Mouse (Mus musculus): ENCODE data around the gene Wwc2. TPM values are rescaled to one million over a fixed set of nuclear protein-coding genes. Genes with fewer than 3 reads are reported as not detected.

The Wwc2 gene
- polyA plus RNA-seq, 1 experiment from 2014 or later = 10.1 TPM

DNA sequence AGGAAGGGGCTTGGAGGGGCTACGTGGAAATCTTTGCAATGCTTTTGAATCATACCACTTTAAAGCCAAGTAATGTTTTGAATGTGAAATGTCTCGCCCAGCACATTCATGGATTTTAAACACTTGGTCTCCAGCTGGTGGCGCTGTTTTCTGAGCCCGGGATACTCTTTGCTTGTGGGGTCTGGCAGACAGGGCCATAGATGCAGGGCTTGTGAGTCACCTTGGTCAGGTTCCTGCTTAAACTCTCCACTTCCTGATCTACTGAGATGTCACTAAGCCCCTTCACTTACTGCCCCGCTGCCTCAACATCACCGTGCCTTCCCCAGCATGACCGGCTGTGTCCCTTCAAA lies 180.1 kb downstream of the Wwc2 start:
- 83% methylated on average over 7 of the region's 7 CpGs for WGBS
- Histone ChIP-seq H3K27ac (ENCODE audit: low read depth, low read length) (no peak overlapping the region), H3K4me2 (ENCODE audit: low read depth) (no peak overlapping the region), H3K27me3 (ENCODE audit: control insufficient read depth, insufficient read depth, low read length) (no peaks in the 10 kb centered on the region), H3K36me3 (ENCODE audit: control insufficient read depth, insufficient read depth, low read length) (no peaks in the 10 kb centered on the region), H3K4me1 (ENCODE audit: control insufficient read depth, insufficient read depth, low read length) (no peaks in the 10 kb centered on the region), H3K4me3 (ENCODE audit: low read depth, low read length) (no peak overlapping the region), H3K9ac (ENCODE audit: low read length) (no peak overlapping the region), H3K9me3 (ENCODE audit: control insufficient read depth, low read length) (no peaks in the 10 kb centered on the region)
- ATAC-seq (ENCODE audit: insufficient read depth, low FRiP score, low TSS enrichment) (no peak), DNase-seq (ENCODE audit: low spot score) (no peak)

DNA sequence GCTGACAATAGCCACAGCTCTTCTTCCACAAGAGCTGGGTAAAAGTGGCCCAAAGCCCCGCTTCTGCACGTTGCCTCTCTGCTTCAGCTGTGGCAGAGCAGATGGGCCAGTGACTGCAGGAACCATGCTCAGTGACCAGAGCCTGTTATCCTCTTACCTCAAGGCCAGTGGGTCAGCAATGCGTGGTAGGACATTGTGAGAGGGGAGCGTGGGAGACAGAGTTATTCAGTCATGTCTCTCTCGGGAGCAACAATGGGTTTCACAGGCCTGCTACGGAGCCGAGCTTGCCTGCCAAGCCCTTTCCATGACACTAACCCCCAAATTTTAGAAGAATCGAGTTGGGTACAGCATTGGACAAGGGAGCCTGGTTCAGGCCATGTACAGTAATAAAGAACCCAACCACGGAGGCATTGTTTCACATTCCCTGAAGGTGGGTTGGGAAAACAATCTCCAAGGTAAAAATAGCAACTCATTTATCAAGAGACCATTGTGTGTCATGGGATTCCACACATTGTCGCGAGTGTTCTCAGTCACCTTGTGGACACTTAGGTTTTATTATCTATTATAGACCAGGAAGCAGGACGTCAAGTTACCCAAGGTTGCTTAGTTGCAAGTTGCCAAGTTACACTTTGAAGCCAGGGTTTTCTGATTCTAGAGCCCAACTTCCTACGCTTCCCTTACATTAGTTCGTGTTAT lies 180.6 kb downstream of the Wwc2 start:
- Histone ChIP-seq H3K27ac (ENCODE audit: low read depth, low read length) (no peak overlapping the region), H3K9ac (ENCODE audit: low read length) (no peak overlapping the region), H3K27me3 (ENCODE audit: control insufficient read depth, insufficient read depth, low read length) (no peaks in the 10 kb centered on the region), H3K4me1 (ENCODE audit: control insufficient read depth, insufficient read depth, low read length) (no peaks in the 10 kb centered on the region), H3K9me3 (ENCODE audit: control insufficient read depth, low read length) (no peaks in the 10 kb centered on the region), H3K36me3 (ENCODE audit: control insufficient read depth, insufficient read depth, low read length) (no peaks in the 10 kb centered on the region), H3K4me2 (ENCODE audit: low read depth) (no peak overlapping the region), H3K4me3 (ENCODE audit: low read depth, low read length) (no peak overlapping the region)
- 81% methylated on average over 14 of the region's 14 CpGs for WGBS
- no peak for ATAC-seq (ENCODE audit: insufficient read depth, low FRiP score, low TSS enrichment)
- DNase-seq (ENCODE audit: low spot score) = no peak

DNA sequence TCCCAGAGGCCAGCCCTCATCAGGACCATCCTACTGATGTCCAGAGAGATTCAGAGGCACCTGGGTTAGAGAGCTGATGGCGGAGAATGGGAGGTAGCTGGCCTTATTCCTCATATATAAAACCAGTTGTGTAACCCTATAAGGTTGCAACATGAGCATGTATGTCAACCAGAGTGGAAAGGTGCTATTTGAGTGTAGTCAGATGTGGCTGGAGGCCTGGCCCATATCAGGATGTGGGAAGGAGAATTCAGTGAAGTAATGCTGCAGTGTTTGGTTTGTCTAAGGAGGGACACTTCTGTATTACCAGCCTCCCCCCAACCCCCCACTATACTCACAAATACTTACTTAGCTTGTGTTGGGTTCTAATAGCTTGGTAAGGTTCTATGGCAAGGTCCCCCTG lies 186.5 kb downstream of the Wwc2 start:
- Histone ChIP-seq H3K4me1 (ENCODE audit: control insufficient read depth, insufficient read depth, low read length) (no peaks in the 10 kb centered on the region), H3K4me3 (ENCODE audit: low read depth, low read length) (no peak overlapping the region), H3K4me2 (ENCODE audit: low read depth) (no peak overlapping the region), H3K9ac (ENCODE audit: low read length) (no peak overlapping the region), H3K27ac (ENCODE audit: low read depth, low read length) (no peak overlapping the region), H3K27me3 (ENCODE audit: control insufficient read depth, insufficient read depth, low read length) (no peaks in the 10 kb centered on the region), H3K9me3 (ENCODE audit: control insufficient read depth, low read length) (no peaks in the 10 kb centered on the region), H3K36me3 (ENCODE audit: control insufficient read depth, insufficient read depth, low read length) (no peaks in the 10 kb centered on the region)
- no peak for ATAC-seq (ENCODE audit: insufficient read depth, low FRiP score, low TSS enrichment)
- WGBS = 97% methylated on average over 1 of the region's 1 CpGs
- no peak for DNase-seq (ENCODE audit: low spot score)

DNA sequence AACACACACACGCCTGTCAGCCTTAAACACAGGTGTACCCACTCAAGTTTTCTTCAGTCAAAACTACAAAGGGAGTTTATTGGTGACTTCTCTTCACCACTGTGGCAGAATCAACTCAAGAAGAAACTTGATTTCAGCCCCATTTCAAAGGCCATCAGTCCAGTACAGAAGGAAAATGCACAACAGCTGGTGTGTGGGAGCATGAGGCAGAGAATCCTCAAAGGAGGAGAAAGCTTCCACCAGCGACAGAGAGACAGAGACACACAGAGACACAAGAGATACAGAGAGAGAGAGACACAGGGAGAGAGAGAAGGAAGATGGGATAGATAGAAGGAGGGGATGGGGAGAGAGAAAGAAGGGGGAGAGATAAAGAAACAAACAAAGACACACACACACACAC lies 188.4 kb downstream of the Wwc2 start:
- H3K27me3 ChIP-seq (ENCODE audit: control insufficient read depth, insufficient read depth, low read length) = no peaks in the 10 kb centered on the region

DNA sequence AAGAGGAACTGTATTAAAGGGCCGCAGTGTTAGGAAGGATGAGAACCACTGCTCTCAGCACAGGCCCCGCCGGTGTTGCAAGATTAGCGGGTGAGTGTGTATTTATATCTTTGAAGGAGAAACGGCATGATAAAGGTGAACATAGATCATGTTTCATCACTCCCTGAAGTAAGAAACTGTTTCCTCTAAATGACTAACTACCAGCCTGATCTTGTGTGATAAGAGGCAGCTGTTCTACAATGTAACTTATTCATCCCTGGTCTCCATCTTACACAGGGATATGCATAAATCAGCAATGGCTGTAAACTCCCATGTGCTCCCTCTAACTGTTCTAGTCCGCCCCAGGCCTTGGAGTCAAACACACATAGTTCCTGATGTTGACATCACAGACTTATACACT lies 191.3 kb downstream of the Wwc2 start:
- ATAC-seq (ENCODE audit: insufficient read depth, low FRiP score, low TSS enrichment) (no peak), DNase-seq (ENCODE audit: low spot score) (no peak)

More for the DNA sequence above, 188.4 kb downstream of the Wwc2 start:
- H3K9me3 ChIP-seq (ENCODE audit: control insufficient read depth, low read length) = no peaks in the 10 kb centered on the region
- ATAC-seq (ENCODE audit: insufficient read depth, low FRiP score, low TSS enrichment) (no peak), DNase-seq (ENCODE audit: low spot score) (no peak)
- H3K4me2 ChIP-seq (ENCODE audit: low read depth) = no peak overlapping the region
- no peaks in the 10 kb centered on the region for H3K36me3 ChIP-seq (ENCODE audit: control insufficient read depth, insufficient read depth, low read length)
- 85% methylated on average over 2 of the region's 2 CpGs for WGBS
- no peaks in the 10 kb centered on the region for H3K4me1 ChIP-seq (ENCODE audit: control insufficient read depth, insufficient read depth, low read length)
- H3K27ac ChIP-seq (ENCODE audit: low read depth, low read length) = no peak overlapping the region
- H3K9ac ChIP-seq (ENCODE audit: low read length) = no peak overlapping the region
- H3K4me3 ChIP-seq (ENCODE audit: low read depth, low read length) = no peak overlapping the region

DNA sequence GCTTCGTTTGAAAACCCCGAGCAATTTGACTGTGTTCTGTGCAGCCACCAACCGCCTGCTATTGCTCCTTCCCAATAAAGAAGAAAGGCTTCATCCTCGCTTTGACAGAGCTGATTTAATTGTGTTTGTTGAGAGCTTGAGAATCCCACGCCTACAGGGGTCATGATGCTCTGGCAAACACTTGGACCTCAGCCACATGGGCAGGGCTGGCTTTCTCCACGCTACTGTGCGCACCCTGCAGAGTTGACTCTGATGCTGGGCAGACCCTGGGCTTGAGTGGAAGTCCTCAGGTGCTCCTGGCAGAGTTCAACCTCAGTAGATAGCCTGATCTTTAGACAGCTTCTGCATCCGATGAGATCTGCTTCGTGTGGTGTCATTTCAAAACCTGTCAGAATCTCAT lies 198.7 kb downstream of the Wwc2 start:
- H3K9ac ChIP-seq (ENCODE audit: low read length) = no peak overlapping the region
- H3K4me3 ChIP-seq (ENCODE audit: low read depth, low read length) = no peak overlapping the region
- no peak for ATAC-seq (ENCODE audit: insufficient read depth, low FRiP score, low TSS enrichment)
- 0 out of 2 replicates have a peak, but pooled peaks cover 3% of the 10 kb centered on the region for H3K9me3 ChIP-seq (ENCODE audit: control insufficient read depth, low read length)
- no peak overlapping the region for H3K4me2 ChIP-seq (ENCODE audit: low read depth)
- peaks cover 4% of the 10 kb centered on the region for H3K4me1 ChIP-seq (ENCODE audit: control insufficient read depth, insufficient read depth, low read length)
- WGBS = 78% methylated on average over 9 of the region's 9 CpGs
- no peaks in the 10 kb centered on the region for H3K27me3 ChIP-seq (ENCODE audit: control insufficient read depth, insufficient read depth, low read length)
- H3K36me3 ChIP-seq (ENCODE audit: control insufficient read depth, insufficient read depth, low read length) = no peaks in the 10 kb centered on the region
- H3K27ac ChIP-seq (ENCODE audit: low read depth, low read length) = no peak overlapping the region
- no peak for DNase-seq (ENCODE audit: low spot score)

More for the DNA sequence above, 191.3 kb downstream of the Wwc2 start:
- H3K36me3 ChIP-seq (ENCODE audit: control insufficient read depth, insufficient read depth, low read length) = no peaks in the 10 kb centered on the region
- H3K9ac ChIP-seq (ENCODE audit: low read length) = no peak overlapping the region
- no peak overlapping the region for H3K27ac ChIP-seq (ENCODE audit: low read depth, low read length)
- no peaks in the 10 kb centered on the region for H3K9me3 ChIP-seq (ENCODE audit: control insufficient read depth, low read length)
- H3K27me3 ChIP-seq (ENCODE audit: control insufficient read depth, insufficient read depth, low read length) = no peaks in the 10 kb centered on the region
- no peaks in the 10 kb centered on the region for H3K4me1 ChIP-seq (ENCODE audit: control insufficient read depth, insufficient read depth, low read length)
- 80% methylated on average over 6 of the region's 6 CpGs for WGBS
- no peak overlapping the region for H3K4me3 ChIP-seq (ENCODE audit: low read depth, low read length)
- H3K4me2 ChIP-seq (ENCODE audit: low read depth) = no peak overlapping the region

DNA sequence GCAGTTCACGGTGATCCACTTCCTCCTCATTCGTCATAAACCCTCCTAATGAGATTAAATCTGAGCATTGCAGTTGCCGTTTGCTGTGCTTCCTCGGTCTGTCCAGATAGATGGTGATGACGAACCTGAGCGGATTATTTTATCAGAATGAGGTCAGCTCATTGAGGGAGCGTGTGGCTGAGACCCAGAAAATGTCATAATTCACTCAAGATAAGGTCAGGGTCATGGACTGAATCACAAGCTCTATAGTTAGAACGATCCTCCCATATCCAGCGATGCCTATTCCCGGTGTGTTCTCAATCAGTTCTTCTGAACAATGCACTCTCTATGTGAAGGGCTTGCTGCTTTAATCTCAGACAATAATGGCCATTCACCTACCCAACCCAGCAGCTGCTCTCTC lies 203.0 kb downstream of the Wwc2 start:
- Histone ChIP-seq H3K4me2 (ENCODE audit: low read depth) (0 out of 2 replicates have a peak overlapping the region, but pooled peaks have one; percentile 9), H3K9ac (ENCODE audit: low read length) (no peak overlapping the region), H3K27ac (ENCODE audit: low read depth, low read length) (no peak overlapping the region), H3K4me3 (ENCODE audit: low read depth, low read length) (no peak overlapping the region), H3K9me3 (ENCODE audit: control insufficient read depth, low read length) (no peaks in the 10 kb centered on the region), H3K27me3 (ENCODE audit: control insufficient read depth, insufficient read depth, low read length) (no peaks in the 10 kb centered on the region), H3K4me1 (ENCODE audit: control insufficient read depth, insufficient read depth, low read length) (peaks cover 4% of the 10 kb centered on the region), H3K36me3 (ENCODE audit: control insufficient read depth, insufficient read depth, low read length) (no peaks in the 10 kb centered on the region)
- 36% methylated on average over 10 of the region's 10 CpGs for WGBS
- ATAC-seq (ENCODE audit: insufficient read depth, low FRiP score, low TSS enrichment) (peak; percentile 50; the same call in 1 of the 2 replicates), DNase-seq (ENCODE audit: low spot score) (no peak)

DNA sequence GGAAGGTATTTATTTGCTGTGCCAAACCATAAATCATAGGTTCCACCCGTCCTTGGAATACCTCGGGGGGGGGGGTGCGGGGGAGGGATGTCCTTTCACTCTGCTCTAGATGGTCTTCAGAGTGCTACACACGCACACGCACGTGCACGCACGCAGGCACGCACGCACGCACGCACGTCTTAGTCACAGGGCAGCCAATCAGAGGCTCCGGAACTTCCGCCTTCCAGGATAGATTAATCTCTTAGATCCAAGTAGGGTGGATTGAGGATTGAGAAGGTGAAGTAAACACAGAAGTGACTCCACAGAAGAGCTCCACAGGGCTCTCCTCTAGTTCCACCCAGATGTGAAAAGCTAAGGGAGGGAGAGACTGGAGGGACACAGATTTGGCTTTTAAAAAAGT lies 204.4 kb downstream of the Wwc2 start:
- WGBS = 93% methylated on average over 15 of the region's 15 CpGs
- H3K9me3 ChIP-seq (ENCODE audit: control insufficient read depth, low read length) = no peaks in the 10 kb centered on the region
- no peaks in the 10 kb centered on the region for H3K27me3 ChIP-seq (ENCODE audit: control insufficient read depth, insufficient read depth, low read length)
- no peak overlapping the region for H3K4me2 ChIP-seq (ENCODE audit: low read depth)
- H3K4me1 ChIP-seq (ENCODE audit: control insufficient read depth, insufficient read depth, low read length) = peaks cover 4% of the 10 kb centered on the region
- H3K4me3 ChIP-seq (ENCODE audit: low read depth, low read length) = no peak overlapping the region
- H3K9ac ChIP-seq (ENCODE audit: low read length) = no peak overlapping the region
- H3K27ac ChIP-seq (ENCODE audit: low read depth, low read length) = no peak overlapping the region
- no peaks in the 10 kb centered on the region for H3K36me3 ChIP-seq (ENCODE audit: control insufficient read depth, insufficient read depth, low read length)
- no peak for ATAC-seq (ENCODE audit: insufficient read depth, low FRiP score, low TSS enrichment)
- DNase-seq (ENCODE audit: low spot score) = no peak

DNA sequence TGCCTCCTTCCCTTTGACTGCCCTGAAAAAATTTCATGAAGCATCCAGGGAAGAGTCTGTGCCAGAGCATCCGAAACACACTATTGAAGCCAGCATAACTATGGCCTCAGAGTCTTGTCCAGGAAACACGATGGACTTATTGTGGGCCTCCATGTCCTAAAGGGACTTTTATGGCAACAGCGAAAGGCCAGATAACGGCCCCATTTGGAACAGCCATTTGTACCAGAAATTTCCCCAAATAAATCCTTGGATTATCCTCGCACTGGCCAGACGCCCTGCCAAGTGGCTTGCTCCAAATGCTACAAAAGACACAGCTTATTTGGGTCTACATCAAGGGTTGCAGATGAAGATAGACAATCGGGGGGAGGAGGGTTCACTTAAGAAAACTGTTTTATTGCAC lies 206.3 kb downstream of the Wwc2 start:
- no peak overlapping the region for H3K27ac ChIP-seq (ENCODE audit: low read depth, low read length)
- H3K9ac ChIP-seq (ENCODE audit: low read length) = no peak overlapping the region
- H3K27me3 ChIP-seq (ENCODE audit: control insufficient read depth, insufficient read depth, low read length) = no peaks in the 10 kb centered on the region
- no peaks in the 10 kb centered on the region for H3K36me3 ChIP-seq (ENCODE audit: control insufficient read depth, insufficient read depth, low read length)
- DNase-seq (ENCODE audit: low spot score) (no peak), ATAC-seq (ENCODE audit: insufficient read depth, low FRiP score, low TSS enrichment) (no peak)
- no peaks in the 10 kb centered on the region for H3K9me3 ChIP-seq (ENCODE audit: control insufficient read depth, low read length)
- no peak overlapping the region for H3K4me3 ChIP-seq (ENCODE audit: low read depth, low read length)
- WGBS = 75% methylated on average over 7 of the region's 7 CpGs
- H3K4me2 ChIP-seq (ENCODE audit: low read depth) = no peak overlapping the region
- H3K4me1 ChIP-seq (ENCODE audit: control insufficient read depth, insufficient read depth, low read length) = peaks cover 4% of the 10 kb centered on the region
